Mouse (Mus musculus): ENCODE data around the gene Ybey.

The Ybey gene

DNA sequence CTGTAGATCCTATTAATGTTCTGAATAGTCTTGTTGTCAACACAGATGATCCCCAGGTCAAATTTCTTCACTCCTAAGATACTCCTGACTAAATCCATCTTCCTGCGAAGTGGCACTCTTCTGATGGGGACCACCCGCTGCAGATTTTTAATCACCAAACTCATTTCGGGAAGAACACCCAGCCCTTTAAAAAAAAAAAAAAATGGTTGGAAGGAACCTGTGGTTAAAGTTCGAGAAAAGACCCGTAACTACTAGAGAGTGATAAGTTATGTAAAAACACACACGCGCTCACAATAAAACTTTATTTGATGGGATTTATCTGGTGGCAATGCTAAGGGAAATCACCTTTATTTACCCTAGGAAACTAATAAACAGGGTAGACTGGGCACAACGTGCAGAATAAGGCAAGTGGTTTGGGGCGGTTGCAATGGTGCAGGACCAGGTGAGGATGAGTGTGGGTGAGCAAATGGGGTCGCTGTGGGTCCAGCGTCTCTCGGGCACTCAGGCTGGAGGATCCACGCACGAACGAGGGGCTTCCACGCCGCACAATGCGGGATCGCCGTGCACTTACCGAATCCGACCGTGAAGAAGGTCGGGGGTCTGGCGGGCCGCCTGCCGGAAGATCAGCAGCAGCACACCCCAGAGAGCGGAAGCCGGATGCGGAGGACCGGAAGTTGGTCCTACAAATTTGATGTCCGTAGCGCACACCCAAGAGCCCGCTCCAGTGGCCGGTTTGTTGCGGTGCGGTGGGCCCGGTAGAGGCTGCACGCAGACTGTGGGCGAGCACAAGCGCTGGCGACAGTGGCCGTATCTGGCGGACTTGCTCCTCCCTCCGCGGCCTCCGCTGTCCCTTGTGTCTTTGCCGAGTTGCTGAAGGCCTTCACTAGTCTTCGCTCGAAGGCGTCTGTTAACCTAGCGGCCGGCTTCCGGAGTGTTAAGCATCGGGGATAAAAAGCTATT is at the start of gene Ybey, which contains the start of gene Mcm3ap:
TSS of gene Ybey (minus strand) at position 912 of the 960 bp plus-strand sequence.
TSS of gene Mcm3ap (plus strand) at position 725 of the 960 bp plus-strand sequence.
- DNase-seq (ENCODE audit: extremely low spot score, low spot score), result peak; percentile 95

GRCm38 (mm10) chr10:76512965-76513583 is 44.2 kb upstream of the Ybey start:
- DNase-seq (ENCODE audit: extremely low spot score, low spot score), result peak; percentile 77

- DNase-seq (ENCODE audit: extremely low spot score, low spot score), result no peak
Measured at GRCm38 (mm10) chr10:76505865-76506264, 37.0 kb upstream of the Ybey start.

DNA sequence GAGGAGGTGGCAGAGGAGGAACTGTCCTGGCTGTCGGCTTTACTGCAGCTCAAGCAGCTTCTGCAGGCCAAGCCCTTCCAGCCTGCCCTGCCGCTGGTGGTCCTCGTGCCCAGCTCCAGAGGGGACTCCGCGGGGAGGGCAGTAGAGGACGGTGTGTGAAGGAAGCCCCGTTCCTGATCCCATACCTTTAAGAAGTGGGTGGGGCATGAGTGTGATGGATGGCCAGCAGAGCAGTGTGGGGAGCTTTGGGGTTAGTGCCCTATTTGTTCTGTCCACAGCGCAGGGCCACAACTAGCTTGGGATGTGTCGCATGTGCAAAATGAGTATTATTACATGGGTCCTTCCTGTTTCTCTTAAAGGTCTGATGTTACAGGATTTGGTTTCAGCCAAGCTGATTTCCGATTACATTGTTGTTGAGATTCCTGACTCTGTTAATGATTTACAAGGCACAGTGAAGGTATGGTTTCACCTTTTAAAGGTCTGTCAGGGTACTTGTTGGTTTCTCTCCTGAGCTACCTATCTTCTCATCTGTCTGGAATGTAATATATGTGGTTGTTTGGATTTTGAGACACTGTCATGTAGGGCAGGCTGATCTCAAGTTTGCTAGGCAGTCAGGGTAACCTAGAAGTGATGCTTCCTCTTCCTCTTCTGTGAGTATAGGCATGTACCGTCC is 35.5 kb upstream of the Ybey start:
- DNase-seq (ENCODE audit: extremely low spot score, low spot score), result no peak

- DNase-seq (ENCODE audit: extremely low spot score, low spot score), result no peak
Measured at GRCm38 (mm10) chr10:76497522-76497921, 28.6 kb upstream of the Ybey start.

DNA sequence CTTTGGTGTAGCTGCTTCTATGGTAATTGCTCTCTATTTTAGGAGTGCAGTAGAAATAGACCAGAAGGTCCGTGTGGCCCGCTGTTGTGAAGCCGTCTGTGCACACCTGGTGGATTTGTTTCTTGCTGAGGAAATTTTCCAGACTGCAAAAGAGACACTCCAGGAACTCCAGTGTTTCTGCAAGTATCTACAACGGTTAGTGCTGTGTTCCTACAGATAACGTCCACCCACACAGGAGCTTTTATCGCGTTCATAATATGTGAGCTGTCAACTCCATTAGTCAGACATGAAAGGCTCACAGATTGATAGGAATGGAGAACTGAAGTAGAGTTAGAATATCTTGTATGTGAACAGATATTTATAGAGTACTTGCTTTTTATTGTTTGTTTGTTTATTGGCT is 27.5 kb upstream of the Ybey start:
- DNase-seq (ENCODE audit: extremely low spot score, low spot score), result no peak

DNA sequence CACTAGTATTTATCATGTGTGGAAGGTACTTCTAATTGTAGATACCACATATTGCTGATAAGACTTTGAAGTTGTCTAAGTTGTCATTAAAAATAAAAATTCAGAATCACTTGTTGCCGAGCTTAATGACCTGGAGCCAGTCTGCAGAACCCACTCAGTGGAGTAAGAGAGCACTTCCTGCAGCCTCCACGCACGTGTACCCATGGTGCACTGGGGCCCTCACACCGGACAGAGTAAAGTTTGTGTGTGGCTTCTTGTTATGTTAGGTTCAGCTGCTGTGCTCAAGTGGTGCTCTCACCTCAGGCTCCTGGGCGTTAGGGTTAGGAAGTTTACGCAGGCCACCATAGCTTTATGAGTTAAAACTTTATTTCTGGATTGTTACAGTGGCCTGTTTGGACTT is 26.6 kb upstream of the Ybey start:
- no peak for DNase-seq (ENCODE audit: extremely low spot score, low spot score)

GRCm38 (mm10) chr10:76493527-76493926 is 24.6 kb upstream of the Ybey start:
- DNase-seq (ENCODE audit: extremely low spot score, low spot score), result no peak

DNA sequence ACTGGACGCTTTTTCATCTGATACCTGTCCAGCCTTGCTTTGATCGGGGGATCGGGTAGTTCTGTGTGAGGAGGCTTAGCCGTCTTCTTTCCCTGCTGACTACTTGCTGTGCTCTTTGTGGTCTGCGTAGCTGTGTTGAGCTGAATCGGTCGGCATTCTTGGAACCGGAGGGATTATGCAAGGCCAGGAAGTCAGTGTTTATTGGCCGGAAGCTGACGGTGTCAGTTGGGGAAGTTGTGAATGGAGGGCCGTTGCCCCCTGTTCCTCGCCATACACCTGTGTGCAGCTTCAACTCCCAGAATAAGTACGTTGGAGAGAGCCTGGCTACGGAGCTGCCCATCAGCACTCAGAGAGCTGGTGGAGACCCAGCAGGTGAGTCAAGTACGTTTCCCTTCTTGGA is 20.3 kb upstream of the Ybey start:
- DNase-seq (ENCODE audit: extremely low spot score, low spot score), result no peak

DNA sequence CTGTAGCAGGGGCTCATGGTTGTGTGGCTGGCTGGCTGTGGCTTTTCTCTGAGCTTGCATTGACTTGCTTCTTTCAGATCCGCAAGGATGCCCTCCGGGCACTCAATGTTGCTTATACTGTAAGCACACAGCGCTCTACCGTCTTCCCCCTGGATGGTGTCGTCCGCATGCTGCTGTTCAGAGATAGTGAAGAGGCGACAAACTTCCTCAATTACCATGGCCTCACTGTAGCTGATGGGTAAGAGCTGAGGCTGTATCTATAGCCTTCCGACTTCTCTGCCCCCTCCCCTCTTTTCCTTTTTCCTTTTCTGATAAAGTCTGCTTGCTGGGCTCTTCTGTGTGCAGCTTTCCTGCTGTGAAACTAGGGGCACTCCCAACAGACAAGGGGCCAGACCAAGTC is 19.4 kb upstream of the Ybey start:
- no peak for DNase-seq (ENCODE audit: extremely low spot score, low spot score)

- no peak for DNase-seq (ENCODE audit: extremely low spot score, low spot score)
Measured at GRCm38 (mm10) chr10:76486302-76486701, 17.4 kb upstream of the Ybey start.

DNA sequence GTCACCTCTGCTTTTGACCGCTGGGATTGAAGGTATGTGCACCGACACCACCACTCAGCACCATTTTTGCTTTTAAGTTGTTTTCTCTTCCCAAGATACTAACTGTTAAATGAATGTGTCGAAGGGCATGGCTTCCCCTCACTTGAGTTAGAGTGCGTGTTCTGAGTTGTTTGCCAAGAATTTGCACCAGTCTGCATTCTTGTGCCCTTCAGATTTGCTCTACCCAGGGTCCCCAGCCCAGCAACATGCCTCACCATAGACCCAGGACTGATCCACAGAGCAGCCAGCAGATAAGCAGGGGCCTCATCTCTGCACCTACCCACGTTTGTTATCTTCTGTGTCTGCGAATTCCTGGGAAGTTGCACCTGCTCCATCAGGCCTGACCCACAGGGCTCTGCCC is 12.6 kb upstream of the Ybey start:
- no peak for DNase-seq (ENCODE audit: extremely low spot score, low spot score)

- no peak for DNase-seq (ENCODE audit: extremely low spot score, low spot score)
Measured at GRCm38 (mm10) chr10:76480851-76481250, 11.9 kb upstream of the Ybey start.

- no peak for DNase-seq (ENCODE audit: extremely low spot score, low spot score)
Measured at GRCm38 (mm10) chr10:76473759-76474158, 4.8 kb upstream of the Ybey start.

GRCm38 (mm10) chr10:76462721-76463120 is 6.2 kb downstream of the Ybey start:
- no peak for DNase-seq (ENCODE audit: extremely low spot score, low spot score)

GRCm38 (mm10) chr10:76462312-76462711 is 6.6 kb downstream of the Ybey start:
- no peak for DNase-seq (ENCODE audit: extremely low spot score, low spot score)

DNA sequence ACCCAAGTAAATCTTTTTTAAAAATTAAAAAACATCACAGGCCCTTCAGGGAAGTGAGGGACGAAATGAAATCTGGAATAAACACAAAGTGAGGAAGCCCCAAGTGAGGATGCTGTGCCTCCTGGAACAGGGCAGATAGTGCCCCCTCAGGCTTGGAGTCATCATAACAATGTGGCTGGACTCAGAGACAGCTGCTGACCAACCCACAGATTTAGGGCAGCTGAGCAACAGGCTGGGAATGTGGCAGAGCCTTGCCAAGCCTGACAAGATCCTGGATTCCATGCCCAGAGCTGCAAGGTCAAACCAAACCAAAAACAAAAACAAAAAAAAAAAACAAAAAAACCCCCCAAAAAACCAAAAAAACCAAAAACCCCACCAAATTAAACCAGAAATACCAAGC is 7.7 kb downstream of the Ybey start:
- no peak for DNase-seq (ENCODE audit: extremely low spot score, low spot score)

GRCm38 (mm10) chr10:76455289-76455688 is 13.6 kb downstream of the Ybey start:
- peak; percentile 43 for DNase-seq (ENCODE audit: extremely low spot score, low spot score)

DNA sequence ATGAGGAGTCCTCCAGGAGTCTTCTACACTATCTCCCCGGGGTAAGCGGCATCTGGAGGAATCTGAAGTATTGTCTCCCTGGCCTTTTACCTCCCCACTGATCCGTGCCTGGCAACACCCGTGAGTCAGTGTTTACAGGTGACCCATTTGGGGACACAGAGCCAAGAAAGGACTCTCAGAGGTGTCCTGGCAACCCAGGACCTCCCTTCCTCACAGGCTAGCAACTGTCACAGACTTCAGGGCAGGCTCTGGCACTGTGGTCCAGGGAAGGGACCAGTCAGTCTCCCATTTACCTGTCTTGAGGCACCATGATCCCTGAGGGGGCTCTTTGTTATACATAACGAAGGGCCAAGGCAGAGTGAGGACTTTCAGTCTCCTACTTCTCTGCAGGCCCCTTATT is 20.1 kb downstream of the Ybey start, which contains the start of gene 2610028H24Rik:
TSS of gene 2610028H24Rik (plus strand) at position 231 of the 400 bp plus-strand sequence.
- no peak for DNase-seq (ENCODE audit: extremely low spot score, low spot score)

DNA sequence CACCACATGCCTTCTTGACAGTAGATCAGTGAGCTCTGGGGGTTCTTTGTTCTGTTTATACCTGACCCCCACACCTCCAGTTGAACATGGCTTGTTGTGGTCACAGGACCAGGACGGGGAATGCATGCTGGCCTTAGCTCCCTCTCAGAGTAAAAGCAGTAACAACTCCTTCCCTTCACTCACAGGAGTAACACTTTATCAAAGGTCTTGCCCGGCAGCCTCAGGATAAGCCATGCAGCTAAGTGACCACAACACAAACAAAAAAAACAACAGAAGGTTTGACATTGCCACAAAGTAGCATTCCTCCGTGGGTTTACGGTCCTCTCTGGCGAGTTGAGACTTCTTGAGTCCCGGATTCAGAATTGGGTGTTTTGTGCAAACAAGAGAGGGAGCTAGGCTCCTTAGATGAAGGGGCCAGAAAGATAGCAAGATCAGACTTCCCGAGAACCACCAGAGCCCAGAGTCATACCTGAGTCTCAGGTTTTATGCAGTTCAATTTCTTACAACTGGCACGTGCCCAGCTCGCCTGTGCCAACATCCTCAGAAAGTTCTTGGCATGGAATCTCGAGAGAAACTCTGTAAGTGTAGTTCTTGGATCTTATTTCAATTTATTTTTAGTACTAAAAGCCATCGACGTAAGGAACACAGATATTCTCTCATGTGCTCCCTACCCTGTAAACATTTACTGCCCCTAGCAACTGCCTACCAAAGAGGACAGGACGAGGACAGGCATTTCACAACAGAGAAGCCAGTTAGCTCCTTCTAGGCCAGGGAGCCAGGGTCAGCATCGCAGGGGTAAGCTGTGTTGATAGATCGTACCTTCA is 21.3 kb downstream of the Ybey start:
- no peak for DNase-seq (ENCODE audit: extremely low spot score, low spot score)

Data from neural tube, embryonic 10.5 days (tissue).